Mouse (Mus musculus) layer of hippocampus, adult 9-11 months (tissue): ENCODE results near the gene Gm266.

ENCODE experiments used
- DNase-seq: peaks from one replicate; pipeline ENCODE4 v3.0.0; 2022

The Gm266 gene

GRCm38 (mm10) chr12:111451561-111451960 is 34.1 kb downstream of the Gm266 start:
- DNase-seq, result no peak

GRCm38 (mm10) chr12:111450359-111450758 is 35.3 kb downstream of the Gm266 start:
- no peak for DNase-seq

GRCm38 (mm10) chr12:111448931-111449705 is 36.5 kb downstream of the Gm266 start:
- DNase-seq, result no peak

- no peak for DNase-seq
Measured at GRCm38 (mm10) chr12:111447898-111448760, 37.5 kb downstream of the Gm266 start.

GRCm38 (mm10) chr12:111447350-111447749 is 38.3 kb downstream of the Gm266 start:
- no peak for DNase-seq

- no peak for DNase-seq
Measured at GRCm38 (mm10) chr12:111446745-111447144, 38.9 kb downstream of the Gm266 start.

- DNase-seq, result no peak
Measured at GRCm38 (mm10) chr12:111445890-111446613, 39.6 kb downstream of the Gm266 start.

- no peak for DNase-seq
Measured at GRCm38 (mm10) chr12:111445161-111445889, 40.3 kb downstream of the Gm266 start.

- no peak for DNase-seq
Measured at GRCm38 (mm10) chr12:111443921-111444831, 41.4 kb downstream of the Gm266 start.

- DNase-seq, result no peak
Measured at GRCm38 (mm10) chr12:111443011-111443870, 42.4 kb downstream of the Gm266 start.

- no peak for DNase-seq
Measured at GRCm38 (mm10) chr12:111442309-111443010, 43.2 kb downstream of the Gm266 start, which contains the start of gene Tnfaip2. TSS of gene Tnfaip2 (plus strand) at chr12:111442469.

- DNase-seq, result no peak
Measured at GRCm38 (mm10) chr12:111441523-111441922, 44.1 kb downstream of the Gm266 start.

- no peak for DNase-seq
Measured at GRCm38 (mm10) chr12:111440701-111441373, 44.8 kb downstream of the Gm266 start.

GRCm38 (mm10) chr12:111438850-111439249 is 46.8 kb downstream of the Gm266 start:
- DNase-seq, result no peak

- DNase-seq, result no peak
Measured at GRCm38 (mm10) chr12:111437222-111437900, 48.3 kb downstream of the Gm266 start.

GRCm38 (mm10) chr12:111436640-111437039 is 49.0 kb downstream of the Gm266 start:
- no peak for DNase-seq

GRCm38 (mm10) chr12:111436170-111436569 is 49.5 kb downstream of the Gm266 start:
- no peak for DNase-seq

- DNase-seq, result no peak
Measured at GRCm38 (mm10) chr12:111434745-111435327, 50.8 kb downstream of the Gm266 start.
